Mouse (Mus musculus) myocyte (in vitro differentiated cells): Measurements from ENCODE around the gene Cdk2ap2. TPM values are rescaled to one million over a fixed set of nuclear protein-coding genes. Genes with fewer than 3 reads are reported as not detected.
A peak's percentile ranks its signal among the peaks of the same experiment; 100 is the strongest.
"Not testable (repeated sequence)": the region's sequence is repeated elsewhere in the genome, so short reads cannot be mapped to it uniquely, and the experiment has no call there.

Source experiments
- H3K27me3 ChIP-seq: one replicate; pipeline ENCODE4 v1.6.1; 2011; ENCODE audit not compliant: control insufficient read depth, insufficient read depth, insufficient read length
- H3K36me3 ChIP-seq: one replicate; pipeline ENCODE4 v1.6.1; 2011; ENCODE audit not compliant: control insufficient read depth, insufficient read depth
- H3K4me2 ChIP-seq: one replicate; pipeline ENCODE4 v1.6.1; 2011; ENCODE audit warnings: low read depth, control low read depth
- H3K4me3 ChIP-seq: one replicate; pipeline ENCODE4 v1.5.1; 2011; ENCODE audit warnings: mild to moderate bottlenecking, control low read depth, moderate library complexity
- H3K79me2 ChIP-seq: one replicate; pipeline ENCODE4 v1.6.1; 2011; ENCODE audit not compliant: control insufficient read depth, insufficient read depth
- H3ac ChIP-seq: one replicate; pipeline ENCODE4 v1.6.1; 2011; ENCODE audit not compliant: control insufficient read depth, insufficient read length
- CEBPB ChIP-seq: IDR thresholded peaks from 2 replicates; pipeline ENCODE4 v1.6.1; 2011; ENCODE audit warnings: mild to moderate bottlenecking, moderate library complexity; ENCODE audit not compliant: poor library complexity, insufficient read depth, severe bottlenecking
- E2F4 ChIP-seq: IDR thresholded peaks from one replicate; pipeline ENCODE4 v1.6.1; 2011; ENCODE audit warnings: mild to moderate bottlenecking, control low read depth, moderate library complexity; ENCODE audit not compliant: insufficient read depth
- MAX ChIP-seq: IDR thresholded peaks from one replicate; pipeline ENCODE4 v1.6.1; 2011; ENCODE audit warnings: low read depth, mild to moderate bottlenecking, control low read depth
- MYOD1 ChIP-seq, 3 experiments: IDR thresholded peaks; one replicate each; pipeline ENCODE4 v1.6.1; 2011; ENCODE audit warnings: control low read depth in 2 of 3, low read depth in 2 of 3, mild to moderate bottlenecking in 2 of 3, moderate library complexity in 1 of 3; ENCODE audit not compliant: insufficient read length in 2 of 3, control insufficient read depth in 1 of 3
- MYOG ChIP-seq, 3 experiments: IDR thresholded peaks; one replicate each; pipeline ENCODE4 v1.6.1; 2011; ENCODE audit warnings: control low read depth in 2 of 3, low read depth in 2 of 3, mild to moderate bottlenecking in 2 of 3; ENCODE audit not compliant: insufficient read length in 2 of 3, control insufficient read depth in 1 of 3, insufficient read depth in 1 of 3
- POLR2A ChIP-seq: IDR thresholded peaks from one replicate; pipeline ENCODE4 v1.6.1; 2011; ENCODE audit warnings: low read depth, mild to moderate bottlenecking, control low read depth, moderate library complexity; ENCODE audit not compliant: insufficient read length
- POLR2AphosphoS2 ChIP-seq: IDR thresholded peaks from one replicate; pipeline ENCODE4 v1.6.1; 2011; ENCODE audit warnings: low read depth, control low read depth; ENCODE audit not compliant: insufficient read length
- REST ChIP-seq: IDR thresholded peaks from one replicate; pipeline ENCODE4 v1.6.1; 2011; ENCODE audit warnings: mild to moderate bottlenecking, control low read depth, moderate library complexity; ENCODE audit not compliant: insufficient read depth, insufficient read length
- SRF ChIP-seq: IDR thresholded peaks from one replicate; pipeline ENCODE4 v1.6.1; 2011; ENCODE audit warnings: low read depth; ENCODE audit not compliant: control insufficient read depth, insufficient read length
- TCF12 ChIP-seq: IDR thresholded peaks from one replicate; pipeline ENCODE4 v1.6.1; 2011; ENCODE audit warnings: mild to moderate bottlenecking, control low read depth; ENCODE audit not compliant: poor library complexity, insufficient read depth, severe bottlenecking
- TCF3 ChIP-seq: IDR thresholded peaks from one replicate; pipeline ENCODE4 v1.6.1; 2011; ENCODE audit warnings: low read depth, control low read depth; ENCODE audit not compliant: insufficient read length
- USF1 ChIP-seq: IDR thresholded peaks from one replicate; pipeline ENCODE4 v1.6.1; 2011; ENCODE audit warnings: low read depth, mild to moderate bottlenecking, control low read depth, moderate library complexity
- polyA plus RNA-seq: library from polyadenylated mRNA; unstranded; fragments of >200 nt; fragmentation: generic; extraction: Trizol; gene quantifications from one replicate; pipeline ENCODE4 v1.2.1, GENCODE M21; 2012; ENCODE audit warnings: missing spikeins

The Cdk2ap2 gene
- polyA plus RNA-seq, 1 experiment: 148 TPM

- H3K4me3 ChIP-seq: no peak overlapping the region
- no peak overlapping the region for H3ac ChIP-seq
- no peak overlapping the region for H3K4me2 ChIP-seq
- no peaks in the 10 kb centered on the region for H3K27me3 ChIP-seq
- H3K79me2 ChIP-seq: peaks cover 29% of the 10 kb centered on the region
- TF ChIP-seq TCF12 (no peak), E2F4 (no peak), REST (no peak), CEBPB (no peak), MAX (no peak), SRF (no peak), MYOD1 (IDR thresholded peaks at IDR 0.05; ENCODE audit: control insufficient read depth in 1 of 3, insufficient read length in 2 of 3, low read depth in 2 of 3) (no peak), POLR2AphosphoS2 (no peak), MYOG (IDR thresholded peaks at IDR 0.05; ENCODE audit: control insufficient read depth in 1 of 3, insufficient read depth in 1 of 3, insufficient read length in 2 of 3, low read depth in 2 of 3) (no peak), TCF3 (no peak), USF1 (no peak), POLR2A (no peak)
- no peaks in the 10 kb centered on the region for H3K36me3 ChIP-seq
Measured at GRCm38 (mm10) chr19:4122411-4123370, 25.7 kb downstream of the Cdk2ap2 start.

DNA sequence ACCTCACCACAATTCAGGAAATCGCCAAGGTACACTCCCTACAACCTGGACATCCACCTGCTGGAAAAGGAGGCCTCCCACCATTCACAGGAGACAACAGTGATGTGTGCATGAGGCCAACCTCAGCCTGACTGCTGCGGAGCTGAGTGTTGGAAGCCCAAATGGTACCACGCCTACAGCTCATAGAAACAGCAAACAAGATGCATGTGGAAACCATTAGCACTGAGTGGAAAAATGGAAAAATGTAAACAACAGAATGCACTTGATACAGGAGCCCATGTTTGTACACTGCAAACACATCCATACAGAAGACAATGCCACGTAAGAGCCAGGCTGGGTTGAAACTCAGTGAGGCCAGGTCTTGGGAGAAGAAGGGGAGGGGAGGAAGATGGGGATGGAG lies 27.4 kb downstream of the Cdk2ap2 start:
- Histone ChIP-seq H3K27me3 (no peaks in the 10 kb centered on the region), H3K4me2 (no peak overlapping the region)
- TF ChIP-seq TCF12 (no peak), POLR2AphosphoS2 (no peak), REST (no peak)

GRCm38 (mm10) chr19:4125268-4125667 lies 28.3 kb downstream of the Cdk2ap2 start:
- Histone ChIP-seq H3K79me2 (peaks cover 23% of the 10 kb centered on the region), H3K4me3 (peak overlapping the region; percentile 59), H3ac (peak overlapping the region; percentile 39), H3K4me2 (peak overlapping the region; percentile 81)
- H3K27me3 ChIP-seq, H3K36me3 ChIP-seq: not testable (repeated sequence)

More for the DNA sequence above, 27.4 kb downstream of the Cdk2ap2 start:
- H3K36me3 ChIP-seq: peaks cover under 1% of the 10 kb centered on the region
- H3ac ChIP-seq: no peak overlapping the region
- no peak overlapping the region for H3K4me3 ChIP-seq
- peaks cover 31% of the 10 kb centered on the region for H3K79me2 ChIP-seq

- Histone ChIP-seq H3K27me3 (no peaks in the 10 kb centered on the region), H3K79me2 (peaks cover 17% of the 10 kb centered on the region), H3K4me3 (peak within 1 kb of the TSS; percentile 59), H3K36me3 (peaks cover 6% of the 10 kb centered on the region), H3K4me2 (peak within 1 kb of the TSS; percentile 90), H3ac (peak within 1 kb of the TSS; percentile 39)
- TF ChIP-seq REST: no peak
- no peak for TF ChIP-seq MYOD1 (IDR thresholded peaks at IDR 0.05; ENCODE audit: control insufficient read depth in 1 of 3, insufficient read length in 2 of 3, low read depth in 2 of 3)
- TF ChIP-seq CEBPB: no peak
- peak; percentile 24 for TF ChIP-seq E2F4
- TF ChIP-seq MYOG (IDR thresholded peaks at IDR 0.05; ENCODE audit: control insufficient read depth in 1 of 3, insufficient read depth in 1 of 3, insufficient read length in 2 of 3, low read depth in 2 of 3): peak in 1 of 3 experiments; percentile 55
- TF ChIP-seq POLR2AphosphoS2: peak; percentile 47
- peak; percentile 75 for TF ChIP-seq SRF
- TF ChIP-seq POLR2A: peak; percentile 71
- no peak for TF ChIP-seq MAX
- no peak for TF ChIP-seq TCF12
- TF ChIP-seq USF1: peak; percentile 95
- TF ChIP-seq TCF3: no peak
Measured at GRCm38 (mm10) chr19:4125741-4126696, 29.0 kb downstream of the Cdk2ap2 start, which contains the start of gene Aip. Gene Aip, minus strand, starts transcription at chr19:4125858.
